Mouse (Mus musculus): Measurements from ENCODE around the gene Astn2.

Gene Astn2

DNA sequence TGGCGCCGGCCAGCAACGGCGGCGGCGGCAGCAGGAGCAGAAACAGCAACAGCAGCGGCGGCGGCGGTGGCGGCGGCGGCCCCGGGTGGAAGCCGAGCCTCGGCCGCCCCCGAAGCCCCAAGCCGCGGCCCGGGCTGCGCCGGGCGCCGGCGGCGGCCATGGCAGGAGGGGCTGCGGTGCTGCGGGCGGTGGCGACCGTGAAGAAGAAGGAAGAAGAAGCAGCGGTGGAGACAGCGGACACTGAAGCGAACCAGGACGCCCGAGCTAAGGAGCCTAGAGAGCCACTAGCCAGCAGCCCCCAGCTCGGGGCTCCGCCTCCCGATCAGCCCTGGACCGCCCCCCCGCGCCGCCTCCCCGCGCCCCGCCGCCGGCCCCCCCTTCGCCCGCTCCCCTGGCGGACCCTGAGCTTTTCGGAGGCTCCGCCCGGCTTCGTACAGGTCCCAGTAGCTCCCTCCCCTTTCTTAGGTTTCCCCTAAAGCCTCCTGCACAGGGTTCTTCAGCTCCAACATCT is at the start of gene Astn2:
Gene Astn2 (minus strand): TSS at position 411 of the 511 bp plus-strand sequence.
- no peak for DNase-seq (ENCODE audit: low spot score)

DNA sequence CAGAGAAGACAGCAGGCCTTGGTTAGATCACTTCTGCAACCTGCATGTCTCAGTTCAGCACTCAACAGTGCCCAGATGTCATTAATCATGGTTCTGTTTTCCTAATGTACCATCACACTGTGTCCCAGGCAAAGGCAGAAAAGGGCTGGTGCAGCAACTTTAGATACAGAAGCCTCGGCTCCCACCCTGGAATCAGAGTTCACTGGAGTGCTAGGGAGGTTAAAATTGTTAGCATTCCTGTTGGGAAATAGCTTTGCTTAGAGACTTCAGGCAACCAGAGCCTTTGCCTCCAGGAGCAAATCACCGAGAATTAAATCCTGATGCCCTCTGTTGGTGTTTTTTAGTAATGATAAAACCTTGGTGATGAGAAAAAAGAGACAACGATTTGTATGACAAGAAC is 45.7 kb upstream of the Astn2 start:
- DNase-seq (ENCODE audit: low spot score), result no peak

DNA sequence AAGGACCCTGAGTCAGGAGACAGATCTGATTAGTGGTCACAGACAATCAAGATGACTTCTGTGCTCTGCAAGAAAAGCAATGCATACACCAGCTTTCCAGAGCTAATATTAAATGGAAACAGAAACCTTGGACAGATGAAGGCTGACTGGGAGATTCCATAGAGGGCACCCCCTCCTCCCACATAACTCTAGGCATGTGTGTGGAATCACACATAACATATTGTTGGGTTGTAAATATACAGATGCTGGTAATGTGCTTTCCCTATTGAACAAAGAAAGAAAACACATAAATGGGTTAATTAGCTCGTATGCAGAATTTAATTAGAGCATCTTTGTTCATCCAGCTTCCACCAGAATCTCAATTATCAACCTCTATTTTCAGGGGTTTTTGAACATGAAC is 26.8 kb upstream of the Astn2 start:
- no peak for DNase-seq (ENCODE audit: low spot score)

DNA sequence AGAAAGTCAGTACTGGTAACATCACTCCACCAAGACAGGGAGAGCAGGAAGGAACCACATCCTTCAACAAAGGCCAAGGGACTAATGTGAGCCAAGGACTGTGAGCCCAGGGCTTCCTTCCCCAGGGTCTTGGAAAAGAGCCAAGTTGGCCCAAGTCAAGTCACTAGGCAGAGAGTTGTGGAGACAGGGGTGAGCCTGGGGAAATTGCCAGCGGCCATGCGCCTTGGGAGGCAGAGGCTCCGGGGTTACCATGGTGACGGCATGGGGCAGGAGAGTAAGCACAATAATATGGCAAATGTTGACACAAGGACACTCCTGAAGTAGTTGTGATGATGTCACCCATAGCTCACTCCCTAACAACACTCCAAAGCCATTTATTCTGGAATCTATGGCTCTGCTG is 21.4 kb upstream of the Astn2 start:
- peak; percentile 22 for DNase-seq (ENCODE audit: low spot score)

GRCm38 (mm10) chr4:66414778-66415177 is 10.4 kb upstream of the Astn2 start:
- no peak for DNase-seq (ENCODE audit: low spot score)

DNA sequence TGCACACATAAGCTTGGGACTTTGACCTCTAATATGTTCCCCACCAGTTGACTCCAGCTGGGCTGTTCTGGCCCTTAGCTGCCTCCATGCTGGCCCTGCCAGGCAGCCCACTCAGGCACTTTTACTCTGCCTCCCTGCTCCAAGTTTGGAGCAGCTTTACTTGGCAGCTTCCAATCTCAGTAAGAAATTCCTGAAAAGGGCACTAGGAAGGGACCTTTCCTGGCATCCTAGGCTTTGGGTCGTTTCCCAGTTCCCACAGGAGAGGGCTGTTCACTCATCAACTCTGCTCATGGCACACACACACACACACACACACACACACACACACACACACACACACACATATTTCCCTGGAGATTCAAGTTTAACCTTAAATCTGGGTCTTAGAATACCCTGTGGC is 675 bp upstream of the Astn2 start:
- DNase-seq (ENCODE audit: low spot score), result no peak

DNA sequence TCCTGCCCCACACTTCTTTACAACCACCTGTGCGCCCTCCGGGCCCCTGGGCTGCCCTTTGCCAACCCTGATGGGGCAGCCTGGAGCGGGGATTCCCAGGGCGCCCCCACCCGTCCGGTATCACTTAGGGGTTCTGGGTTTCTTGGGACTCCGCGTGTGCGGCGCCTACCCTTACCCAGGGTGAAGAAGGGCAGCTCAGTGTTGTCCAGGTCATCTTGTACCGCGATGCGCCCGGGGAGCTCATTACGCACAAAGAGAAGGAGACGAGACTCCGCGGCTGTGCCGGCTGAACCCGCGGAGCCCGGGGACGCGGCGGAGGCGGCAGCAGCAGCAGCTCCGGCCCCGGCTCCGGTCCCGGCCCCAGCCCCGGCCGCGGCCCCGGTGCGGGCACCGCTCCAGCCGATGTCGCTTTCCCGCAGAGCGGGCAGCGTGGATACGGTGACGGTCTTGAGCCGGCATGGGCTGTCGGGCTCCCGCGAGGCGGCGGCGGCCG is 657 bp downstream of the Astn2 start:
- no peak for DNase-seq (ENCODE audit: low spot score)

DNA sequence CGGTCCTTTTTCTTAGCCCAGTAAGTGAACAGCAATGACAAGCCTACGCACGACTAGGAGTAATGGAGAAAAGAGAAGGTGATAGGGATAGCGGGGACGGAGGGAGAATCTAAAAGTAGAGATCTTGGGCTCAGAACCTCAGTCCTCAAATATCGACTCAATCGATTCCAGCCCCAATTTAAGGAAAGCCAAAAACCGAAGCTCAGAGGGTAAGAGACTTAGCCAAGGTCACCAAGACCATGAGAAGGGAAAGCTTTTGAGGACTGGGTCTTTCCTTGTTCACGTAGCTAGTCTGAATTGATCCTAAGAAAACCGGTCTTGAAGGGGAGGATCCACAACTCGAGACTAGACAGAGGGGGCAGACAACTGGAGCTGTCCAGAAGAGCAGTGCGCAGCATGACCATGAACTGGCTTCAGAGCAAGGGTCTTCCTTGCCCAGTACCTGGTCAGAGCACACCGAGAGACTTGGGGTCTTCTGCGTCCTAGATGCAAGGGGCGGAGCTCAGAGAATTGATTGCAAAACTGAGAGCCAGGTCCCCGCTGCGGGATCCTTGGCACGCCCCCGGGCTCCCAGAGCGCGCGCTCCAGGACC is 1.2 kb downstream of the Astn2 start:
- DNase-seq (ENCODE audit: low spot score), result no peak

- DNase-seq (ENCODE audit: low spot score), result no peak
Measured at GRCm38 (mm10) chr4:66402611-66403010, 1.8 kb downstream of the Astn2 start.

GRCm38 (mm10) chr4:66401186-66401681 is 3.2 kb downstream of the Astn2 start:
- no peak for DNase-seq (ENCODE audit: low spot score)

- no peak for DNase-seq (ENCODE audit: low spot score)
Measured at GRCm38 (mm10) chr4:66399066-66399465, 5.3 kb downstream of the Astn2 start.

GRCm38 (mm10) chr4:66397216-66397615 is 7.2 kb downstream of the Astn2 start:
- DNase-seq (ENCODE audit: low spot score), result no peak

DNA sequence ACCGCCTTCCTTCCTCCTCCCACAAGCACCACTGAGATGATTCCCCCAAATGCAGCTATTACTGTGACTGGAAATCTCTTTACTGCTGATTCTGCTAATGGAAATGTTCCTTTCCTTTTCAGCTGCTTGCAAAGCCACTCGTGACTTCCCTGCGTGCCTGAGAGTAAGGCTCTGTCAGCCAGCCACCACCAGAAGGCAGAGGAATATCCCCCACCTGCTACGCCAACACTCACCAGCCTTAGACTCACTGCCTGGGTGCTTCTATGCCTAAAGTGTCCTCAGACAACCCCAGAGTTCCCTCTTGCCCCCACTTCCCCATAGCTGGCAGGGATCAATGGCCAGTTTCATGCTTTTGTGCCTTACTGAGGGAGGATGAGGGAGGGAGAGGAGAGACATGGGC is 11.1 kb downstream of the Astn2 start:
- no peak for DNase-seq (ENCODE audit: low spot score)

GRCm38 (mm10) chr4:66390480-66390879 is 13.9 kb downstream of the Astn2 start:
- DNase-seq (ENCODE audit: low spot score), result no peak

- no peak for DNase-seq (ENCODE audit: low spot score)
Measured at GRCm38 (mm10) chr4:66378586-66378985, 25.8 kb downstream of the Astn2 start.

GRCm38 (mm10) chr4:66370557-66371071 is 33.8 kb downstream of the Astn2 start:
- DNase-seq (ENCODE audit: low spot score), result no peak

DNA sequence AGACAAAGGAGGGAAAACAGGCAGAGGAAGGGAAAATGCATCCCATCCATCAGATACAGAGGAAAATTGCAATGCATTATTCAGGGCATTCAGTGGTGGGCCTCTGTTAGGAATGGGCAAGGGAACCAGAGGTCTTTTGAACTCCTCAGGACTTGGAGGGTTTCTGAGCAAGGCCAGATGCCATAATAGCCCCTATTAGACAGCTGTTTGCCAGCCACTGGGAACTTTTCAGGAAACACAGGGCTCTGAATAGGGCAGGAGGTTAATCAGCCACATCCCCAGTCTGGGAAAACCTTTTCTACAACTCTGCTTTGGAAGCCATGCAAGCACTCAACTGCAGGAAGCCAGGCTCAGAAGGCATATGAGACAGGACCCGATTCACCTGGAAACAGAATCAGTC is 38.9 kb downstream of the Astn2 start:
- no peak for DNase-seq (ENCODE audit: low spot score)

DNA sequence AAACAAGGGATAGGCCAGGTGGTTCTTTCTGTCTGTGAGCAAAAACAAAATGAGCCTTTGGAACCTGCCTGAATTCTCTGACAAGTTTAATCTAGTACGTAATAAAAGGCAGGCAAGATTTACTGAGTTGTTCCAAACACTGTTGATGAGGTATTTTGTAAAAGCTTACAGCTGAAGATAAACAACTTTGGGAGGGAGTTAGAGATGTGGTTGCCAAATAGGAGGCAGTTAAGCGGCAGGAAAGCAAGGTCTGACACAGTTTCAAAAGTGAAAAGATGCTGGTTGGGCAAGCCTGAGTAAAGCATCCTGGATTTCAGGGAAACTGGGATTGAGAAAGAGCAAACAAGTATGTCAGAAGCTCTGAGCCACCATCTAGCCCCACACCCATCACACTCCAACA is 59.8 kb downstream of the Astn2 start:
- DNase-seq (ENCODE audit: low spot score), result no peak

- no peak for DNase-seq (ENCODE audit: low spot score)
Measured at GRCm38 (mm10) chr4:66337443-66337842, 67.0 kb downstream of the Astn2 start.

- DNase-seq (ENCODE audit: low spot score), result no peak
Measured at GRCm38 (mm10) chr4:66330600-66331285, 73.7 kb downstream of the Astn2 start.

DNA sequence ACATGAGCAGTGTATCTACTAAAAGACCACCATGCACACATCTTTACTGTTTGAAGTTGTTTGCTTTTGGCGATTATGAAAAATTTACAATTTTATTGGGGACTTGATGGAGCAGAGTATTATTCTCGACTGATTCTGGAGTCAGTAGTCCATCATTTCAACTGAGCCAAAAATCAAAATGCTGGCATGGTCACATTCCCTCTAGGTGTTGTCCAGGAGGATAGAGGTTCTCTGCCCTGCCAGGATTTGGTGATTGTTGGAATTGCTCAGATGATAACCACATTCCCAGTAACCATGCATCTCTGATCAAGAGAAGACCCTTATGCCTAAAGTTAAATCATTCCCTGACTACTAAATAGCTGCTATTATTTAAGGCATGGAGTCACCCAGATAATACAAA is 83.4 kb downstream of the Astn2 start:
- no peak for DNase-seq (ENCODE audit: low spot score)

GRCm38 (mm10) chr4:66314806-66315484 is 89.5 kb downstream of the Astn2 start:
- no peak for DNase-seq (ENCODE audit: low spot score)

DNA sequence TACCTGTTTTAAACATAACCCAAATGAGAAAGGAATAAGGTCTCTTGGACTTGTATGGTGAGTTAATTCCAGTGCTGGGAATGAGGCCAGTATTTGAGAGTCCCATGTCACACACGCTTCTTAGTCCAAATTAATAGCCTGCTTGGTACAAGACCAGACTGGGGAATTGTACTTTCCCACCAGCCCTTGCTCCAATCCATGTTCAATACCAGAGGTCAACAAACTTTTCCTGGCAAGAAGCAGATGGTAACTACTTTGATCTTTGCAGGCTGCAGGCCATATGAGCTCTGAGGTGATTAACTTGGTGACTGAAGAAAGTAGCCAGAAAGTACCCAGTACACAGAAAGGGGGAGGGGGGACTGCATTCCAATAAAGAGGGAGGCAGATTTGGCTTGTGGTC is 91.7 kb downstream of the Astn2 start:
- DNase-seq (ENCODE audit: low spot score), result no peak
